Mouse (Mus musculus) ES-Bruce4 (cell line): Measurements from ENCODE around the gene Rasgef1b. TPM values are rescaled to one million over a fixed set of nuclear protein-coding genes. Genes with fewer than 3 reads are reported as not detected.

Experiments used
- H3K27ac ChIP-seq: 2 replicates; pipeline ENCODE4 v1.5.1; 2012; ENCODE audit warnings: low read length, inconsistent platforms; ENCODE audit not compliant: insufficient read depth
- H3K27me3 ChIP-seq: 2 replicates; pipeline ENCODE4 v1.6.1; 2012; ENCODE audit warnings: mild to moderate bottlenecking, low read length, inconsistent platforms; ENCODE audit not compliant: control insufficient read depth, poor library complexity, insufficient read depth, severe bottlenecking
- H3K36me3 ChIP-seq: 2 replicates; pipeline ENCODE4 v1.6.1; 2012; ENCODE audit warnings: inconsistent platforms, mild to moderate bottlenecking, low read length, moderate library complexity; ENCODE audit not compliant: control insufficient read depth, poor library complexity, insufficient read depth, severe bottlenecking
- H3K4me1 ChIP-seq: one replicate; pipeline ENCODE4 v1.8.1; 2011; ENCODE audit warnings: low read length; ENCODE audit not compliant: control insufficient read depth, insufficient read depth
- H3K4me3 ChIP-seq: 2 replicates; pipeline ENCODE4 v1.5.1; 2011; ENCODE audit warnings: low read depth, mild to moderate bottlenecking, low read length
- H3K9ac ChIP-seq: 2 replicates; pipeline ENCODE4 v1.6.1; 2012; ENCODE audit warnings: low read depth, mild to moderate bottlenecking, inconsistent platforms; ENCODE audit not compliant: poor library complexity, severe bottlenecking
- H3K9me3 ChIP-seq: replicated peaks from 2 replicates; pipeline ENCODE4 v1.6.1; 2012; ENCODE audit warnings: mild to moderate bottlenecking, low read length, inconsistent platforms; ENCODE audit not compliant: control insufficient read depth, poor library complexity, insufficient read depth, severe bottlenecking
- CTCF ChIP-seq: IDR thresholded peaks from one replicate; pipeline ENCODE4 v1.8.1; 2011; ENCODE audit warnings: low read depth, low read length
- EP300 ChIP-seq: IDR thresholded peaks from 2 replicates; pipeline ENCODE4 v1.6.1; 2011; ENCODE audit warnings: low read depth, low read length; ENCODE audit not compliant: insufficient read depth
- POLR2A ChIP-seq: IDR thresholded peaks from one replicate; pipeline ENCODE4 v1.8.1; 2011; ENCODE audit warnings: low read length; ENCODE audit not compliant: insufficient read depth
- polyA plus RNA-seq: library from polyadenylated mRNA; stranded (reverse); fragments of >200 nt; gene quantifications from 2 replicates; pipeline ENCODE4 v1.2.4, GENCODE M21; 2011; ENCODE audit warnings: low read depth; ENCODE audit not compliant: missing spikeins, insufficient read depth, insufficient read length

Gene Rasgef1b
- polyA plus RNA-seq, 1 experiment: 1.9 TPM

DNA sequence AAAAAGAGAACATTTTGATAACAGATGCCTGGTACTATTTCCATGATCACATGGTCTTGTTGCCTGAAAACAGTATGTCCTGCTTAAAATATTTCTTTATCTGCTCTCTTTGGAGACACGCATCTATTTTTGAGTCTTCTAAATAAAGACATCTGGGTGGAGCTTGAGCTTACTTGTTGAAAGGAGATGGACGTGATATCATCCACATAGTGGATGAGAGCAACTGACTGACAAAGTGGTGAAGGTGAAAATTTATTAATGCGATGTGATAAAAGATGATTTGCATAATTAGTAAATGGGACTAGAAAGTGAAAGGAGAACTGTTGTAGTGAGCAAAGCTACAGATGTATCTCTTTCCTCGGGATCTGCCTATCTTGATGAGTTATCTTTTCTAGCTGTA is 257.1 kb downstream of the Rasgef1b start:
- TF ChIP-seq POLR2A (no peak), CTCF (no peak), EP300 (no peak)
- H3K27me3 ChIP-seq: no peaks in the 10 kb centered on the region
- no peak overlapping the region for H3K4me3 ChIP-seq
- H3K36me3 ChIP-seq: no peaks in the 10 kb centered on the region
- no peaks in the 10 kb centered on the region for H3K9me3 ChIP-seq
- H3K9ac ChIP-seq: no peak overlapping the region
- no peaks in the 10 kb centered on the region for H3K4me1 ChIP-seq
- no peak overlapping the region for H3K27ac ChIP-seq

DNA sequence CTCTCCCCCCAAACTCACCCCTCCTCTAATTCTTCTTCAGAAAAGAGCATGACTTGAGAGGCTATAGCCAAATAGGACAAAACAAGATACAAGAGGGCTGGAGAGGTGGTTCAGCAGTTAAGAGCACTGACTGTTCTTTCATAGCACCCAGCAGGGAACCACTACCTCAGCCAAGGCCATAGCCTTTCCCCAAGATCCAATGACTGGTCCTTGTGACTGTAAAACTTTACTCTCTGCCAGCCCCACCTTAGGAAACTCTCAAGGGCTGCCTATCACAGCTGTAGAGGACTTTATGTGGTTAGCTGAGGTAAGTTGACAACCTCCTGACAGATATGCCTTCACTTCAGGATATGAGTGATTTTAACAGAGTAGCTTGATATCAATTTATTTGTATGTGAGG is 258.3 kb downstream of the Rasgef1b start:
- H3K9ac ChIP-seq: no peak overlapping the region
- no peak overlapping the region for H3K4me3 ChIP-seq
- H3K27ac ChIP-seq: no peak overlapping the region
- H3K9me3 ChIP-seq: no peaks in the 10 kb centered on the region
- no peaks in the 10 kb centered on the region for H3K27me3 ChIP-seq
- no peaks in the 10 kb centered on the region for H3K4me1 ChIP-seq
- no peak for TF ChIP-seq EP300
- TF ChIP-seq POLR2A: no peak
- TF ChIP-seq CTCF: no peak
- no peaks in the 10 kb centered on the region for H3K36me3 ChIP-seq

DNA sequence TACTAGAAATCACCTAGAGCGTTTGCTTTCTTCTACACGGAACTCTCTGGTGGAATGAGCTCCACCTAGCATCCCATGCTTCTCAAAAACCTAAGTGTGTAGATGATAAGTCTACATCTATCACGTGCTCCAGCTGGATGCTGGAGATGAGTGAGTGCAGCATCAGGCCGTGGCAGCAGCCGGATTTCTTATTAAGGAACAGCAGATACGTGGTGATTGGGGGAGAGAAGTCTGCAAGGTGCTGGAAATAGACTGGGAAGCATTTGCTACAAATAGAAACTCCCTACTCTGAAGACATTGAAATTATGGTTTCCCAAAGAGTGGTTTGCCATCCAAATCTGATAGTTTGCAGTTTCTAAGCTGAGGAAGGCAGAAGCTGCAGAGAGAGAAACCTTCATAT is 269.9 kb downstream of the Rasgef1b start:
- TF ChIP-seq EP300 (no peak), CTCF (no peak), POLR2A (no peak)
- Histone ChIP-seq H3K4me3 (no peak overlapping the region), H3K36me3 (no peaks in the 10 kb centered on the region), H3K9me3 (no peaks in the 10 kb centered on the region), H3K27ac (no peak overlapping the region), H3K9ac (no peak overlapping the region), H3K4me1 (no peaks in the 10 kb centered on the region), H3K27me3 (0 out of 2 replicates have a peak, but pooled peaks cover 1% of the 10 kb centered on the region)

DNA sequence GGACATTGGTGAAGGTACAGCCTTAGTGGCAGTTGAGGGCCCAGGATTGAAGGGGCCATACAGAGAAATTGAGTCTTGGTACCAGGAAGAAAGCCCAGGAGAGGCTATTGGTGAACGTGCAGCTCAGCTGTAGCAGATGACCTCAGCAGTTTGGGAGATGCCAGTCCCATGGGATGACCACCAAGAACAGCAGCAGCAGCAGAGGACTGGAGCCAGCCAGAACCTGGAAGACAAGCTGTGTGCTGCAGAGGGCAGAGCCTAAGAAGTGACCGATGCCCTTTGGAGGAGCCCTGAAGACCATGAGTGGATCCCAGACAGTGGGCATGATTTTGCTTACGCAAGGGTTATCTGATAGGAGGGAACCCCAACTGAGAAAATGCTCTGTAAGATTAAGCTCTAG is 271.6 kb downstream of the Rasgef1b start:
- H3K27me3 ChIP-seq: 0 out of 2 replicates have a peak, but pooled peaks cover 1% of the 10 kb centered on the region
- TF ChIP-seq EP300 (no peak), POLR2A (no peak), CTCF (no peak)
- H3K4me1 ChIP-seq: no peaks in the 10 kb centered on the region
- no peaks in the 10 kb centered on the region for H3K36me3 ChIP-seq
- H3K9me3 ChIP-seq: no peaks in the 10 kb centered on the region
- no peak overlapping the region for H3K4me3 ChIP-seq
- no peak overlapping the region for H3K27ac ChIP-seq
- H3K9ac ChIP-seq: no peak overlapping the region

DNA sequence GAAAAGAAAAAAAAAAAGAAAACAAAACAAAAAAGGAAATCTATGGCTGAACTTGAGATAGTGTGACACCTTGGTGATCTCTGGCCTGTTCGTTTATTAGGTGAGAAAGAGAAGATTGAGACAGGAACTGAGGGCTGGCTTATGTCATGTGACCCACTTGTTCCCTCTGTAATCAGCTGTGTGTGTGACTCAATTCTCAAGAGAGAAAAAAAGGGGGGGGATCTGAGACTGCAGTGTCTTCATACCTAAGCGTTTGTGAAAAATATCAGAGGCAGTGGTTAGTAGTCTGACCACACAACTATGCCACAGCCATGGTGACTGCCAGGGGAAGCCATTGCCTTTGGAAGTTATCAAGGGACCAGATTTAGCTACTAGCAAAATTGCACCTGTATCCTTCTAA is 276.9 kb downstream of the Rasgef1b start:
- no peak for TF ChIP-seq EP300
- no peak for TF ChIP-seq CTCF
- no peak for TF ChIP-seq POLR2A
- no peaks in the 10 kb centered on the region for H3K36me3 ChIP-seq
- H3K4me1 ChIP-seq: no peaks in the 10 kb centered on the region
- H3K4me3 ChIP-seq: no peak overlapping the region
- no peak overlapping the region for H3K9ac ChIP-seq
- H3K9me3 ChIP-seq: no peaks in the 10 kb centered on the region
- H3K27me3 ChIP-seq: 0 out of 2 replicates have a peak, but pooled peaks cover 1% of the 10 kb centered on the region
- H3K27ac ChIP-seq: no peak overlapping the region

DNA sequence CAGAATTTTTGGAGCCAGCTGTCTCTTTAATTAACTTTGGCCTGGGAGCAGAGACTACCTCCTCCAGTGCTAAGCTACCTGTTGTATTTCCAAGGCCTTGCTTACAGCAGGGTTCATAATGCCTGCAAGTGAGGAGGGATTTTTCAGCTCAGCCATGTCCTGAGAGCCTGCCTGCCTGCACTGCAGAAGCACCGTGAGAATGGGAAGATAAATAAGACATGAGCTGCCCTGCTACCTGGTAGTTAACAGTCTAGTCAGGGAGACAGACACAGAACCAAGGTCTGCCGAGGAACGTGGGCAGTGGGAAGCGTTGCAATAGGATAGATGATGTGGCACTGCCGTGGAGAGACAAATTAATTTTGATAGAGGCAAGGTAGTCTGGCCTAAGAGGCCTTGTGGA is 277.4 kb downstream of the Rasgef1b start:
- Histone ChIP-seq H3K9me3 (no peaks in the 10 kb centered on the region), H3K27me3 (0 out of 2 replicates have a peak, but pooled peaks cover 1% of the 10 kb centered on the region)

More for the DNA sequence above, 277.4 kb downstream of the Rasgef1b start:
- Histone ChIP-seq H3K36me3 (no peaks in the 10 kb centered on the region), H3K9ac (no peak overlapping the region), H3K27ac (no peak overlapping the region), H3K4me3 (no peak overlapping the region), H3K4me1 (no peaks in the 10 kb centered on the region)
- TF ChIP-seq POLR2A (no peak), CTCF (no peak), EP300 (no peak)
